Mouse (Mus musculus) frontal cortex, postnatal 36 days (tissue): ENCODE results near the gene Gm17545.

Experiments
- DNase-seq, 2 experiments: peaks; one replicate each; pipeline ENCODE4 v3.0.0; 2022; ENCODE audit warnings: low spot score in 2 of 2

The Gm17545 gene

DNA sequence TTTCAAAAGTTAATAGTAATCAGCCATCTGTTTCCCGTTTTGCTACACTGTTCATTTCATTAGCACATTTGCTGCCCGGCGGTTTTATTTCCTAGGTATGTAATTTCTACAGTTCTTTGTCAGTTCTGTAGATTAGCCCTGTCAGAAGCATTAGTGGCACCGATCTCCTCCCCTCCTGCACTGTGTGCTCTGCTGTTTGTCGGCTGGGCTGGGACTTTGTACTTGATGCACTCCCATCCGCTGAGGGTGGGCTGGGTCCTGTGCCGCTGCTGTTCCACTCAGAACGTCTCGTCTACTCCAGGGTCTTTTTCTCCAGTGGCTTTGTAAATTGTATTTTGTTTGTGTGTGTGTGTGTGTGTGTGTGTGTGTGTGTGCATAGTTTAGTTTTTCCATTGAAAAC, 34.9 kb downstream of the Gm17545 start:
- DNase-seq: no peak

DNA sequence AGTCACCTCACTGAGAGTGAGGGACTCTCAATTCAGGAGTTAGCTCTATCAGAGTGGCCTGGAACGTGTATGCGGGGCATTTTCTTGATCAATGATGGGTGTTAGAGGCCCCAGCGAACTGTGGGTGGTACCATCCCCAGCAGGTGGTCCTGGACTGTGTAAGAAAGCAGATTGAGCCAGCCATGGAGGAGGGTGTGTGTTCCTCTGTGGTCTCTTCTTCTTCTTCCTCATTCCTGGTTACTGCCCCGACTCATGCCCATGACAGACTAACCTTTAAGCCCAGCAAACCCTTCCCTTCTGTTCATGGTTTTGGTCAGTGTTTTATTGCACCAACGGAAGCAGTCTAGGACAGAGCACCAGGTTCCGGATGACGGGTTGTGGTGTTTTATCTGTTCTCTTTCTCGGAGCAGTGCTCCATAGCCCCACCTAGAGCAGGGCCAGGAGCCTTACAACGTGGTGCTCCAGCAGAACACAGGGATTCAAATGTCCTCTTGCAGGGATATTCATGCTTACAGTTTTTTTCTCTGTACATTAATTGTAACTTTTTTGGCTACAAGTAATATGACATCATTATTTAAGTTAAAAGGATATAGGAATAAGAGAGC, 40.2 kb downstream of the Gm17545 start:
- no peak for DNase-seq

DNA sequence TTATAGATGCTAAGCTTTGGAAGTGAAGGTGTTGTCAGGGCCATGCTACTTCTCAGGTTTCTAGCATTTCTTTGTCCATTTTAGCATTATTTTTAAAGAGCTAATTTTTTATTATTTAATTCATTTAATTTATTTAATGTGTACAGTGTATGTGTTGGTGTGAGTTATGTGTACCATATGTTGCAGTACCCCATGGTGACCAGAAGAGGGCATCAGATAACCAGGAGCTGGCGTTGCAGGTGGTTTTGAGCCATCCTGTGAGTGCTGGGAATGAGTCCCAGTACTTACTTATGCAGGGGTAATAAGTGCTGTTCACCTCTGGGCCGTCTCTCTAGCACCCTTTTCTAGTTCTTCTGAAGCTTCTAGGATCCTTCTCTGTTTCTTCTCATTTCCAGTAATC, 41.0 kb downstream of the Gm17545 start:
- no peak for DNase-seq

DNA sequence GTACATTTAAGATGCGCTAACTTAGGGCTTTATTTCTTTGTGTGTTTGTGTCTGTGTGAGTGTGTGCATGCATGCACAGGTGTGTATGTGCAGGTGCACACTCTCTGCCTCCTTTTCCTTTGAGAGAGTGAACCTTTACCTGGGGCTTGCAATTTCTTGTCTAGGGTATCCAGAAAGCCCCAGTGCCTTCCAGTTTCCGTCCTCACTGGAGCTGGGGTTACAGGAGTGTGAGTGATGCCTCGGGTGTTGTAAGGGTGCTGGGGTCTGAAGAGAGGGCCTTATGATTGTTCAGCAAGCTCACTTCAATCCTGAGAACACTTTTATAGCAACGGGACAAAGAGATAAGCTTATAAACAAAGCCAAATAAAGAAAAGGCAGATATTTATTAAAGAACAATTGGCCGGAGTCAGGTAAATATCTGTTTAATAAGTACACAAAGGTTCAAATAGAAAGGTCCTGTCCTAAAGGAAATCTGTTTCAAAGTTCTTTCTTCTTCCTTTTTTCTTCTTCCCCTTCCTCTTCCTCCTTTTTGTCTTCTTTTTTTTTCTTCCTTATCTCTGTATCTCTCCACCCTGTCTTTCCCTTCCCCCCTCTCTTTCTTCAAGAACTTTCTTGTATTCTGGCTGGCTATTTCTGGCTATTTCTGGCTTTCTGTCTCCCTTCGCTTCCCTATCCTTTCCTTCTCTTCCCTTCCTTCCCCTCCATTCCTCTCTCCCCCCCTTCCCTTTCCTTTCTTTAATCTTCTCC, 43.1 kb downstream of the Gm17545 start:
- no peak for DNase-seq

DNA sequence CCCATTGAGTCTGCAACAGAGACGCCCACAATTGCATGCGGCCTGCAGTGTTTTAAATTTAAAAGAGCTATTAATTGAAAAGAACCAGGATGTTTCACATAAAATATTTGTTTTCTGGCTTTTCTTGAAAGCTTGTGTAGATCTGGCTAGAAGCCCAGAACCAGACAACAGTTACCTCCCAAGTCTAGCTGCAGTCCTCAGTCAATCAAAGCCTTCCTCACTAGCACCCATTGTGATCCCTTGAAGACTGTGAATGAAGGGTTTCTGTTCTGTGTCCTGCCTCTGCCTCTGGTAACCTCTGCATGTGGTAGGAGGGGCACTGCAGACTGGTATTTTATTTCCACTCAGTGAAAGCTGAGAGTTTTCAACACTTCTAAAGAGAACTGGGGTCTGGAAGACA, 48.9 kb downstream of the Gm17545 start:
- DNase-seq: no peak

DNA sequence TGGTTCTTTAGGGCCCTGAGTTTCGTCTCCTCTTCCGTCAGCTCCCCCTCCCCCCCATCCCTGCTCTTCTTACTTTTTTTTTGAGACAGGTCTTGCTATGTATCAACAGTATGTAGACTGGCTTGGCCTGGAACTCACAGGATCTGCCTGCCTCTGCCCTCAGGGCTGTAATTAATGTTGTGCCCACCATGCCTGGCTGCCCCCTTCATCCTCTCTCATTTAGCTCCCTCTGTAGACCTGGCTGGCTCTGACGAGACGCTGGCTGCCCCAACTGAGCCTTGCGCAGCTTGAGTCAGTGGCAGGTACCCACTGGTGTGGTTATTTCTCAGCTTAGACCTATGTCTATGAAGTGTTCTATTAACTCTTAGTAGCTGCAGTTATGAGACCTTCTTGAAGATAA, 49.5 kb downstream of the Gm17545 start:
- no peak for DNase-seq

DNA sequence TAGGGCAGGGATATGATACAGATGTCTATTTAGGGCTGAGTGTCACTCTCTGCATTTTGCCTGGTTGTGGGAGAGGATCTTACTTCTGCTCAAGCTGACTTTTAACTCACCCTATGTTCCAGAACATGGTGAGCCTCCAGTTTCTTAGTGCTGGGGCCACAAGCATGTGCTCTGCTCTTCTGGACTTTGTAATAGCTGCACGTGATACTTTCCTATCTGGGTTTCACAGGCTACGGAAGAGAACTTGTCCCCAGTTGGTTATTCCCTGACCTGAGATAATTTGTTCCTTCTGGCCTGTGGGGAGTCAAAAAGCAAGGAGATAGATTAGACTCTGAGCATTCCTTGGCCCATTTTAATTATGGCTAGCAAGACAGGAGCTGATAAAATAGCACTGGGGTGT, 51.5 kb downstream of the Gm17545 start:
- no peak for DNase-seq
